Mouse (Mus musculus) midbrain, embryonic 10.5 days (tissue): ENCODE results near the gene Gm28035. TPM values are rescaled to one million over a fixed set of nuclear protein-coding genes. Genes with fewer than 3 reads are reported as not detected.

ENCODE experiments used
- DNase-seq: peaks from one replicate; pipeline ENCODE4 v3.0.0-alpha.2; 2017; ENCODE audit warnings: low spot score
- H3K27ac ChIP-seq: fragments of 300-500 bp; sonication (generic); replicated peaks from 2 replicates; pipeline ENCODE4 v1.5.1; 2016; ENCODE audit warnings: mild to moderate bottlenecking
- H3K27me3 ChIP-seq: fragments of 300-500 bp; sonication (generic); 2 replicates; pipeline ENCODE4 v1.6.1; 2016; ENCODE audit warnings: low read depth, mild to moderate bottlenecking; ENCODE audit not compliant: poor library complexity, severe bottlenecking
- H3K36me3 ChIP-seq: fragments of 300-500 bp; sonication (generic); 2 replicates; pipeline ENCODE4 v1.6.1; 2016; ENCODE audit warnings: mild to moderate bottlenecking, moderate library complexity
- H3K4me1 ChIP-seq: fragments of 300-500 bp; sonication (generic); 2 replicates; pipeline ENCODE4 v1.6.1; 2016
- H3K4me3 ChIP-seq: fragments of 300-500 bp; sonication (generic); 2 replicates; pipeline ENCODE4 v1.5.1; 2016; ENCODE audit warnings: mild to moderate bottlenecking, moderate library complexity
- H3K9me3 ChIP-seq: fragments of 300-500 bp; sonication (generic); replicated peaks from 2 replicates; pipeline ENCODE4 v1.6.1; 2016; ENCODE audit warnings: mild to moderate bottlenecking
- WGBS: fragments of 180-500 bp; shearing (Covaris S2); methylation state at CpG from one replicate; pipeline ENCODE4 v1.1.7; 2016; 5-methylcytosine and 5-hydroxymethylcytosine counted together
- polyA plus RNA-seq: library from polyadenylated mRNA; unstranded; fragments of >200 nt; fragmentation: Nextera tagmentation; extraction: Ambion mirVana; gene quantifications from 2 replicates; pipeline ENCODE4 v1.2.1, GENCODE M21; 2016

Gene Gm28035
- polyA plus RNA-seq, 1 experiment from 2014 or later, result 0.10 TPM

DNA sequence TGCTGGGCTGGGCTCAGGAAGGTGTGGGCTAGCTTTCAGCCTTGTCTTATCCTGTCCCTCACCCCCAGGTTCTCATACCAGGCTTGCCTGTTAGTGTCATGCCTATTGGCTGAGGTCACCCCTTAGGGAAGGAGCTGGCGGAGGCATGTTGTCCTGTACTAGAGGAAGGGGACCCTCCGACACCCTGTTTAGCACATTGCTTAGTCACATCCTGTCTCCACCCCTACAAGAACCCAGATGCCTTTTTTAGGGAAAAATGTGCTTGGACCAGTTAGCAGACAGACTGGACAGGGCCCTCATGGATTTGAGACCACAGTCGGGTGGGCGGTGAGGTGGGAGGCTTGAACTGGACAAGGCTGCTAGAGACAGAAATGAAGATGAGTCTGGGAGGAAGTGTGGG, 18.2 kb downstream of the Gm28035 start:
- H3K27me3 ChIP-seq, result no peaks in the 10 kb centered on the region
- DNase-seq, result no peak
- H3K4me1 ChIP-seq, result no peaks in the 10 kb centered on the region; the same call in 1 of the 2 replicates
- H3K9me3 ChIP-seq, result no peaks in the 10 kb centered on the region
- no peak overlapping the region for H3K27ac ChIP-seq
- no peak overlapping the region for H3K4me3 ChIP-seq
- peaks cover 100% of the 10 kb centered on the region for H3K36me3 ChIP-seq
- WGBS, result 91% methylated on average over 4 of the region's 4 CpGs

DNA sequence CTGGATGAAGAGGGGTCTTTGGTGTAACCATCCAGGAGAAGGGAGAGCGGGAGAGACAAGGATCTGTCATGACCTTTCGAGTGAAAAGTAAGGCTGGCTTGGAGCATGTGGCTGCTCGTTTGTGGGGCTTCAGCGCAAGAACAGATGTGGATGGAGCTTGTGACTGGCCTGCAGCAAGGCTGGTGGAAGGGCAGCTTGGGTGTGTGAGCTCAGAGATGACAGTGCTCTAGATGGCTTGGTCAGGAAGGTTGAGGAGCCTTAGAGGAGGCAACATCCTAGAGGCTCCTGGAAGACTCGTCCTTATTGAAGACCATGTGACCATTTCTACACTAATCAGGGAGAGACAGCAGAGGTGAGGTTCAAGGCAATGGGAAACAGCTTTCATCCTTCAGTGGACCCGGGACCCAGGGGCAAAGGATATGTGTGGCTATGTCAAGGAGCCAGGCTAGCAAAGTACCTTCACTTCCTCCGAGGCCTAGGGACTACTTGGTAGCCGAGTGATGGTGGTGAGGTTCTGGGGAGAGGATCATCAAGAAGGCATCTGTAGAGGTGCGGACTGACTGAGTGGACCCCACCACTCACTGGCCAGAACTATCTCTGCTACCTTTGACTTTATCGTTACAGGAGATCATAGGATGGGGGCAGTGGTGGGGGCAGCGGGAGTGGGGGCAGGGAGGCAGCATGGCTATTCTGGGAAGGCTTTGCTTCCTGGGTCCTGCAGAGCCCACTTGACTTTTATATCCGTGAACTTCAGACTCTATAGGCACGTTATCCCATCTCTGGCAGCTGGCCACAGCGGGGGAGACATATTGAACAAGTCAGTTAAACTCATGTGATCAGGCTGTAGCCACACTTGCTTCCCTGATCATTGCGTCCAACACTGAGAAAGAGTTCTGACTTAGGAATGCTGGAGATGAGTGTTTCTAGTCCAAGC, 19.0 kb downstream of the Gm28035 start:
- no peak overlapping the region for H3K27ac ChIP-seq
- WGBS, result 94% methylated on average over 15 of the region's 15 CpGs
- H3K4me1 ChIP-seq, result no peaks in the 10 kb centered on the region; the same call in 1 of the 2 replicates
- no peaks in the 10 kb centered on the region for H3K27me3 ChIP-seq
- no peak overlapping the region for H3K4me3 ChIP-seq
- H3K36me3 ChIP-seq, result peaks cover 100% of the 10 kb centered on the region
- H3K9me3 ChIP-seq, result no peaks in the 10 kb centered on the region
- DNase-seq, result no peak

DNA sequence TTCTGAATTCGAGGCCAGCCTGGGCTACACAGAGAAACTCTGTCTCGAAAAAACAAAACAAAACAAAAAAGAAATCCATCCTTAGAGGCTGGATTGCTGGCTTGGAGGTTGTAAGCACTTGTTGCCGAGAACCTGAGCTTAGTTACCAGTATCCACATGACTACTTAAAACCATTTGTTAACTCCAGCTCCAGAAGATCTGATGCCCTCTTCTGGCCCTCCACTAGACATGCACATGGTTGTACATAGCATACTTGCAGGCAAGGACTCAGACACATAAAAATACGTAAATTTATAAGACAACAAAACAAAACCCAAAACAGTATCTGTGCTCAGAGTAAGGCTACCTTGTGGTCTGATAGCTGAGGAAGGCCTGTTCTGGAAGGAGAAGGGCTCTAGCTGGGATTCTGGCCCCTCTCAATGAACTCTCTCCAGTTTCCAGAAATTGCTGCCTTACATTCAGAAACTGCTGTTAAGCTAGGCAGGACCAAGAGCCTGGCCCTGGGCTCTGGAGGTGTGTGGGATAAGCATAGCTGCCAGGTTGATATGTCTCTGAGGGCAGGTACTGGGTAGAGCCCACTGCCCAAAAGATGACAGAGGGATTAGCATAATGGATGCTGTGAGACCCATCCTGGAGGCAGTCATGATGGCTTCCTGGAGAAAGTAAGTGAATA, 20.8 kb downstream of the Gm28035 start:
- no peak overlapping the region for H3K27ac ChIP-seq
- no peaks in the 10 kb centered on the region for H3K9me3 ChIP-seq
- H3K4me3 ChIP-seq, result no peak overlapping the region
- no peak for DNase-seq
- H3K4me1 ChIP-seq, result peaks cover 16% of the 10 kb centered on the region
- 87% methylated on average over 4 of the region's 4 CpGs for WGBS
- H3K36me3 ChIP-seq, result peaks cover 94% of the 10 kb centered on the region
- H3K27me3 ChIP-seq, result no peaks in the 10 kb centered on the region

DNA sequence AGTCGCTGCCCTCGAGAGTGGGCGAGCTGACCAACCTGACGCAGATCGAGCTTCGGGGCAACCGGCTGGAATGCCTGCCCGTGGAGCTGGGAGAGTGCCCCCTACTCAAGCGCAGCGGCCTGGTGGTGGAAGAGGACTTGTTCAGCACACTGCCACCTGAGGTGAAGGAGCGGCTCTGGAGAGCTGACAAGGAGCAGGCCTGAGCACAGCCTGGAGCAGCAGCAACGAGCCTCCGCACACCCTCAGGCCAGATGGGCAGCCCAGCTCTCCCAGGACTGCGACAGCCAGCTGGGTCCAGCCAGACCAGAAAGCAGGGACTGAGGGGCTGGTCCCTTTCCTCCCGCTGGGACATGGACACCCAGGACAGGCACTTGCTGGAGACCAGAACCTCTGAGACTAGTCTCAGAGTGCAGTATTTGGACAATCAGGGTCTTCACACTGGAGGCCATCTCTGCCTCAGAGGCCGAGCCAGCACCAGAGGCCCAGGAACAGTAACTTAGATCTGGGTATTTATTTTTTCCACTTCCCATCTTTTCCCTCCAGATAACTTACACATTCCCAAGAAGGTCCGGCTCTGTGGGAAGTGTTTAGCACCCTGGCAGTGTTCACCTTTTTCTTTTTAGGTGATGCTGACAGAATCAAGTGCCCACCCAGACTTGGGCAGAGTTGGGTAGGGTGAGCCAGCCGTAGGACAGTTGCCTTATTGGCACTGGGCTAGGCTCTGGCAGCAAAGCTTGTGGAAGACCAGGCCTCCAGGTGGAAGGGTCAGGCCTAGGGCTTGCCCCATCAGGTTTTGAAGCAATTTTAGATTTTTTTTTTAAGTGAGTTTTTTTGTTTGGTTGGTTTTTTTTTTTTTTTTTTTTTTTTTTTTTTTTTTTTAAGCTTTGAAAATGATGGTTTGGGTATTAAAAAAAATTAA, 21.8 kb downstream of the Gm28035 start:
- 95% methylated on average over 18 of the region's 18 CpGs for WGBS
- no peak for DNase-seq
- H3K9me3 ChIP-seq, result no peaks in the 10 kb centered on the region
- no peaks in the 10 kb centered on the region for H3K27me3 ChIP-seq
- H3K4me3 ChIP-seq, result no peak overlapping the region
- peak overlapping the region; percentile 38 for H3K27ac ChIP-seq
- peaks cover 26% of the 10 kb centered on the region for H3K4me1 ChIP-seq
- H3K36me3 ChIP-seq, result peaks cover 84% of the 10 kb centered on the region

DNA sequence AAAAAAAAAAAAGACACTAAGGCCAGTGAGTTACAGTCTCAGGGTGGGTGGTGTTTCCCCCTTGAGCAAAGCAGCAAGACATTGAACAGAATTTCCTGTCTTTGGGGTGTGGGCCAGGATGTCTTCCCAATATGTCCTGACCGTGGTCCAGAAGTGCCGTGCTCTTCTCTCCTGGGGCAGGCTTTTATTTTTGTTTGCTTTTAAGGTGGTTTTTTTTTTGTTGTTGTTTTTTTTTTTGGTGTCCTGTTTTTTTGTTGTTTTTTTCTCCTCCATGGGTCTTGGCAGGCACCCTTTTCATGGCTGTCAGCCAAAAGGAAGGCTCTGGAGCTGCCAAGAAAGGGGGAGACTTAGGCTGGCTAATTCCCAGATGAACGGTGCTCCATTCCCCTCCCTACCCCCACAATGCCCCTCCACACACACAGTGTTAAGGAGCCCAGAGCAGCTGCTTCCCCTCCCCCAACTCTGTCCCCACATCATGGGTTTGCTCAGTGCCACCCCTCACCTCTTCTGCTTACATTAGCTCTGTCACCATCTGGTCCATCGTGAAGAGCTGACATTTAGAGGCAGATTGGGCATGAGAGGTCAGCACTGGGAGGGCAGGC, 22.6 kb downstream of the Gm28035 start:
- no peak for DNase-seq
- Histone ChIP-seq H3K27me3 (no peaks in the 10 kb centered on the region), H3K27ac (no peak overlapping the region), H3K9me3 (no peaks in the 10 kb centered on the region), H3K4me1 (peaks cover 27% of the 10 kb centered on the region), H3K36me3 (peaks cover 79% of the 10 kb centered on the region), H3K4me3 (no peak overlapping the region)
- 83% methylated on average over 4 of the region's 4 CpGs for WGBS

DNA sequence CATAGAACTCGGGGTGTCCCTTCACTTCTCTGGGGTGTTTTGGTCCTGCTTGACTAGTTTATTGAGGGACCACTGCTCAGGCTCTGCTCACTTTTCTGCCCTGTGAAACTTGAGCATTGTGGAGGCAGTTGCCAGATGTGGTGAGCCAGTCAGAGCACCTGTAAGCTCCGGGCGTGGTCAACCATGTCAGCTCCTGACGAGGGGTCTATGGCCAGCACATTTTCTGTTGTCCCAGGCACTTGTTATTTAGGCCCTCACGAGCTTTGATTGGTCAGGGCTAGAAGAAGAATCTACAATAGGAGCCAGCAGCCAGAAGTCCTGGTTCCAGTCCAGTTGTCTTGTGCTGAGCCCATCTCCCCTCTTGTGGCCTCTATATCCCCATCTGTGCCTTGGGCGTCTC, 23.4 kb downstream of the Gm28035 start:
- H3K27ac ChIP-seq, result no peak overlapping the region
- no peak overlapping the region for H3K4me3 ChIP-seq
- peaks cover 70% of the 10 kb centered on the region for H3K36me3 ChIP-seq
- DNase-seq, result no peak
- 93% methylated on average over 6 of the region's 6 CpGs for WGBS
- H3K9me3 ChIP-seq, result no peaks in the 10 kb centered on the region
- H3K4me1 ChIP-seq, result peaks cover 27% of the 10 kb centered on the region
- no peaks in the 10 kb centered on the region for H3K27me3 ChIP-seq

DNA sequence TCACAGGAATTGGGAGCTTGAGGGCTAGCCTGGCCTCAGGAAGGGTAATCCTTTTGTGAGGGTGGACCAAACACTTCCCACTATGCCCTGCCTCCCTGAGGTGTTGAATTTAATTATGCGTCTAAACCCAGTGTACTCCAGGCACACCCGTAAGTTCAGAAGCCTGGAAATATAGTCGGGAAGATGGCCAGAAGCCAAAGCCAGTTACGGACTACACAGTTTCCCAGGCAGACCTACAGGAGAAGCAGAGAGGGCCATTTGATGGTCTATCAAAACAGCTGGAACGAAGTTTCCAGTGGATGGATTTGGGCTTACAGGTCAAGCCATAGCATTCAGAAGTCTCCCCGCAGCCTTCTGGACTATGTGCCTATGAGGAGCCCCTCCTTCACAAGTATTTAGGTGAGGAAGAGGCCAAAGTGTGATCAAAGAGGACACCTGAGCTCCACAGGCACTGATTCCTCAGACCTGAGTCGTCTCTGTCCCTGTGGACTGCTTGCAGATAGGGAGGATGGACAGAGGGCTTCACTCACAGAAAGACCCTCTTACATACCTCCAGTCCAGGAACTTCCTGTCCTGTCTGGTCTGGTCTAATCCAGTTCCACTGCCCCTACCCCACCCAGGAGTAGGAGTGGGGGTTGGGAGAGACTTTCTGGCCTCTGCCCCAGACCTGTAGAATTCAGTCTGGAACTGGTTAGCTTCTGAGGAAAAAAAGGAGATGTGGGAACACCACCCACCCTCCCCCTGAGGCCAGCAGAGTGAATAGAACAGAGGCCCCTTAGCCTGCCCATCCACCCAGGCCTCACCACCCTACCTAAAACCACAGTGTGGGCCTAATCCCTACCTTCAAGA, 24.5 kb downstream of the Gm28035 start:
- Histone ChIP-seq H3K4me3 (no peak overlapping the region), H3K27me3 (no peaks in the 10 kb centered on the region), H3K27ac (peak overlapping the region; percentile 77; the same call in 1 of the 2 replicates), H3K36me3 (peaks cover 59% of the 10 kb centered on the region), H3K4me1 (peaks cover 27% of the 10 kb centered on the region), H3K9me3 (no peaks in the 10 kb centered on the region)
- no peak for DNase-seq
- 84% methylated on average over 7 of the region's 7 CpGs for WGBS

DNA sequence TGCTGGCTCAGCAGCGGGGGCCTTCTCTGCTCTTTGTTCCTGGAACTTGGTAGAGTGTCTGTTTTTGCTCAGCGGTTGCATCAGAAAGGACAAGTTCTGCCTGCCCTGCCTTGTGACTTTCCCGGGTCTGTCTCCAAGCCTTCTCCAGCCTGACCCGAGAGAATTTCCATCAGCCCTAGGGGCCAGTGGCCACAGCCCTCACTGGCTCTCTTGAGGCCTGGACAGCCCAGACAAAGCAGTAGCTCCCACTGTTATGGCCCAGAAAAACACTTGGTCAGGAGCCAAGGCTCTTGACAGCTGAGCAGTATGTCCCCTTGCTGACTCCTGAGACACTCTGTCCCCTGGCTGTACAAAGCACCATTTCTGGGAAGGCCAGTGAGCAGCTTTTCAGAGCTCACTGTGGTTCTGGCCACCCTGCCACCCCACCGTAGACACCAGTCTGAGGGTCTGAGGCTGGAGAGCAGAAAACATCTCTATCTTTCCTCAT, 25.4 kb downstream of the Gm28035 start, which contains the start of gene Phyhd1:
Phyhd1 (plus strand) TSS at position 437 of the 487 bp plus-strand sequence.
- peaks cover 27% of the 10 kb centered on the region for H3K4me1 ChIP-seq
- WGBS, result 38% methylated on average over 5 of the region's 5 CpGs
- no peak for DNase-seq
- H3K27ac ChIP-seq, result peak within 1 kb of the TSS; percentile 77
- no peak within 1 kb of the TSS for H3K4me3 ChIP-seq
- H3K36me3 ChIP-seq, result peaks cover 50% of the 10 kb centered on the region
- H3K9me3 ChIP-seq, result no peaks in the 10 kb centered on the region
- no peaks in the 10 kb centered on the region for H3K27me3 ChIP-seq

DNA sequence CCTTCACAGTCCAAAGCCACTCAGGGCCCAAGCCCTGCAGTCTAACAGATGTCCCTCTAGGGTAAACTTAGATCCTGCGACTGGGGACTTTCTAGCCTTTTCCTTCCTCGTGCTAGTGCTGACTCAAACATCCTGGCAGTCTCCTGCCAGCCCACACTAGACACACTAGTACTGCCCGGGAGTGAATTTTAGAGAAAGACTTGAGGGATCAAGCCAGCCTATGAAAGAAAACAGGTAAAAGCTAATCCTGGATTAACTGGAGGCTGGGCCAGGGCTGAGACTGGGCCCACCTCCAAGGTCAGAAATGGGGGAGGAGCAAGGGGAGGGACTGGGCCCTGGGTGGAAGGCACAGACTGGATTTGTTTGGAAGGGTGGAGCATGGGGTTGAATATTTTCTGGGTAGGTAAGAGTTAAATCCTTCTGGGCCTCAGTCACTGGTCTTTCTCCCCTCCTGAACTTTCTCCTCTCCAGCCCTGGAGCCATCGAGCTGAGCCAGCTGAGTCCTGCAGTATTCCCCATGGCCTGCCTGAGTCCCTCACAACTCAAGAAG, 26.1 kb downstream of the Gm28035 start:
- peak overlapping the region; percentile 77 for H3K27ac ChIP-seq
- H3K36me3 ChIP-seq, result peaks cover 44% of the 10 kb centered on the region
- H3K4me3 ChIP-seq, result no peak overlapping the region
- H3K9me3 ChIP-seq, result no peaks in the 10 kb centered on the region
- 16% methylated on average over 4 of the region's 4 CpGs for WGBS
- H3K27me3 ChIP-seq, result no peaks in the 10 kb centered on the region
- DNase-seq, result peak; percentile 33
- H3K4me1 ChIP-seq, result peaks cover 27% of the 10 kb centered on the region

DNA sequence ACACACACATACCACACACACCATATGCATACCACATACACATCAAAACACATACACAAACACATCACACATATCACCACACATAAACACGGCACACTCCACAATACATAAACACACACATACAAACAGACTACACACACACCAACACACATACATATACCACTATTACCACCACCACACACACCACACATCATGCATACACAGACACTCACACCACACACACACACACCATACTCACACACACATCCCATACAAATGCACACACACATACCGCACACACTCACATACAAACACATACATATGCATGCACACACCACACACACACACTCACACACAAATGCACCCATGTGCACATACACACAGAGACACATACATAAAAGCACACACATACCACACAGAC, 27.1 kb downstream of the Gm28035 start:
- 97% methylated on average over 2 of the region's 2 CpGs for WGBS
- no peak for DNase-seq
- Histone ChIP-seq H3K4me1 (peaks cover 27% of the 10 kb centered on the region), H3K36me3 (peaks cover 34% of the 10 kb centered on the region), H3K27ac (no peak overlapping the region), H3K9me3 (no peaks in the 10 kb centered on the region), H3K27me3 (no peaks in the 10 kb centered on the region), H3K4me3 (no peak overlapping the region)

DNA sequence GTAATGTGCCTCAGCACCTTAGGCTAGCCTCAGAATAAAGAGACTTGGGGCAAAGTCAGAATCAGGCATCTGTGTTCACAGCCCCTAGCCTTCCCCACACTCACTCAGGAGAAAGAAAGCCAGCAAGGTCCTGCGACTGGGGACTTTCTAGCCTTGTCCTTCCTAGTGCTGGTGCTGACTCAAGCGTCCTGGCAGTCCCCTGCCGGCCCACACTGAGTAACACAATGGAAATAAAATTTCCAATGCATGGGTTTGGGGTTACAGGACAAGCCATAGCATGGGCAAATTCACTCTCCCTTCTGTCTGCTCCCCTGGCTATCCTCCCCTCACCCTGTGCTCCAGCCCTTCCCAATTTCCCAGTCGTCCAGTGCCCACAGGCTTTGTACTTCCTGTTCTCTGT, 28.0 kb downstream of the Gm28035 start:
- DNase-seq, result no peak
- no peaks in the 10 kb centered on the region for H3K9me3 ChIP-seq
- WGBS, result 59% methylated on average over 4 of the region's 4 CpGs
- peaks cover 28% of the 10 kb centered on the region for H3K36me3 ChIP-seq
- H3K4me3 ChIP-seq, result no peak overlapping the region
- H3K27ac ChIP-seq, result peak overlapping the region; percentile 42; the same call in 1 of the 2 replicates
- no peaks in the 10 kb centered on the region for H3K27me3 ChIP-seq
- peaks cover 27% of the 10 kb centered on the region for H3K4me1 ChIP-seq
